Mouse (Mus musculus) erythroblast, embryonic 14.5 days (primary cell): ENCODE measurements at regions not wholly inside any gene's neighbourhood (a gene's known extent, or its start where the extent isn't known, plus 50 kb on each side); places are given as distances from the start of the nearest gene placed in this dataset.

Source experiments
- GATA1 ChIP-seq: IDR thresholded peaks from 2 replicates; pipeline ENCODE4 v1.6.1; 2012; ENCODE audit warnings: low read length, inconsistent platforms, mixed read lengths
- TAL1 ChIP-seq: IDR thresholded peaks from 3 replicates; pipeline ENCODE4 v1.6.1; 2012; ENCODE audit warnings: low read length, inconsistent platforms, mixed read lengths

GRCm38 (mm10) chr2:78184950-78185349, 238.8 kb upstream of the Cwc22 start:
- TF ChIP-seq GATA1: no peak
- no peak for TF ChIP-seq TAL1
